Mouse (Mus musculus): ENCODE measurements around the gene Ifna6.

The Ifna6 gene

DNA sequence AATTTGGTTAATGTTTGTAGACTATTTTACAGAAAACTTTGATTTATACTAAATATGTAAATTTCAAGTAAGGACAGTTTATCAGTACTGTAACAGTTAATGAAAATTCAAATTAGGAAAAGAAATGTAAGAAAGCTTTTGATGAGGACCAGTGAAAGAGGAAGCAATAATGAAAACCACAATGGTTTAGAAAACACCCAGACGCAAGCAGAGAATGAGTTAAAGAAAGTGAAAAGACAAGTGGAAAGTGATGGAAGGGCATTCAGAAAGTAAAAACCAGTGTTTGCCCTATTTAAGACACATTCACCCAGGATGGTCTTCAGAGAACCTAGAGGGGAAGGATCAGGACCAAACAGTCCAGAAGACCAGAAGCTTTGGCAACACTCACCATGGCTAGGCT lies 22.5 kb downstream of the Ifna6 start, which contains the start of gene Ifna1:
Ifna1 (plus strand) TSS at position 390 of the 400 bp plus-strand sequence.
- no peak for DNase-seq

DNA sequence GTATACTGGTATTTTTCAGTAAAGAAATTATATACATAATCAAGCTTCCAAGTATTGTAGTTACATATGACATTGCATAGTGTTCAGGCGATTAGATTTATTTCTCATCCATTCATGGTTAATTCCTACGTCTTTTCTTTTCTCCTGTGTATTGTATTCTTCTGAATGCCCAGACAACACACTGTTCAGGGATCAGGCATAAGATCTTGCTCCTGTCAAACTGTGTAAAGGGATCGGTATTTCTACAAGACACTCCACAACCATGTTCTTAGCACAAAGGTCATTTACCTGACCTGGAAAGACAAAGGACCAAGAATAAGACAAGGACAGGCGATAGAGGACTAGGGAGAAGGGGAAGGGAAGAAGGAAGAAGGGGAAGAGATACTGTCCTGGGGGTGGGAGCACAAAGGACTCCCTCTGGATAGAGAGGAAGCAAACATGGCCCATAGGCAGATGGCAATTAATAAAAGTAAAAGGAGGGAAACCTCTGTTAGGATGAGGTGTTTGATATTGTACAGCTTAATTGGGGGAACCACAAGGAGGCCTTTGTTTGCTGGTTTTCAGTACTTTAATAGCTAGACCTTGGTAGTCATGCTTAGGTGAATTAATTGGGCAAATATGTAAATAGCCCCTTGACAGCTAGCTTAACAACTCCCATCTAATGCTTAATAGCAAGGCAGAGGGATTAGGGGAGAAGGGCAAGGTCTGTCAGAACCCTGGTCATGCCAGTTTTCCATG lies 24.0 kb downstream of the Ifna6 start:
- no peak for DNase-seq

GRCm38 (mm10) chr4:88859214-88859613 lies 32.0 kb downstream of the Ifna6 start:
- no peak for DNase-seq

GRCm38 (mm10) chr4:88863309-88863708 lies 36.1 kb downstream of the Ifna6 start:
- no peak for DNase-seq

GRCm38 (mm10) chr4:88864599-88864998 lies 37.4 kb downstream of the Ifna6 start:
- no peak for DNase-seq

GRCm38 (mm10) chr4:88865011-88865569 lies 37.9 kb downstream of the Ifna6 start:
- DNase-seq = no peak

GRCm38 (mm10) chr4:88867366-88867925 lies 40.2 kb downstream of the Ifna6 start:
- peak; percentile 85 for DNase-seq

DNA sequence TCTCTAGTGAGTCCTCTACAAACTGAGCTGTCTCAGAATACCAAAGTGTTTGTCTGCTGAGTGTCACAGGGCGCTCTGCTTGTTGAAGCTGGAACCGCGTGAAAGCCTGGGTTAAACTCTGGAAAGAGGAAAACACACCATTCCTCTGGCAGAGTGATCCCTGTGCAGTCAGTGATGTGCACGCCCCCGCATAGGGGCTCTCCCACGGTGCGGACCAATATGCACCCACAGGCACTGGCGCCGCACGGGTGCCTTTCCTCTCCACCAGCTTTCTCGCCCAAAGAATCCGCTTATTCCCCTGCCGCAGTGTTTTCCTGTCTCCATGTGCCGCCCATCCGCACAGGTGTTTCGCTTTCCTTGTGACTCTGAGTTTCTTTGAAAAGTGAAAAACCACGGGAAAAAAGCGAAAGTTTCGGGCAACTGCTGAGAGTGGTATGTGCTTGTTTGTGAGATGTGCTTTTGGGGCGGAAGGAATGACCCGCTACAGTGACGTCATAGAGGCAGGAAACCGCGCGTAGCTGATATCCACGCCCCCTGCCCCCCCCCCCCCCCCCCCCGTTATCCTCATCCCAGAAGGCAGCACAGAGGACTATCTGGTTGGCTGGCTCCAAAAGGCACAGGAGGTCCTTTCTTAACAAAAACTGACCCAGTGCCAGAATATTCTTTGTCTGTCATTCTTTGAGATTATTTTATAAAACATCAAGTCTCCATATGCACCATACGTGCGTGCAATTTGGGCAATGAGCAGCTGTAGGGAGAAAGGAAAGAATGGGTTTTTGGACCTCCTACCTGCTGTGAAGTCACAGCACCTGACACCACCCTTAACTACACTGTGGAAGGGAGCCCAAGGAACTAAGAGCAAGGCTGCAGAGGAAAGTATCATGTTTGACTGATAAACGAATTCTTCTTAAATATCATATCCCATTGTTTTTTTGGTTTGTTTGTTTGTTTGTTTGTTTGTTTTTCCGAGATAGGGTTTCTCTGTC lies 41.0 kb downstream of the Ifna6 start:
- DNase-seq = peak; percentile 45

- peak; percentile 21 for DNase-seq
Observed at GRCm38 (mm10) chr4:88872691-88873090, 45.5 kb downstream of the Ifna6 start.

DNA sequence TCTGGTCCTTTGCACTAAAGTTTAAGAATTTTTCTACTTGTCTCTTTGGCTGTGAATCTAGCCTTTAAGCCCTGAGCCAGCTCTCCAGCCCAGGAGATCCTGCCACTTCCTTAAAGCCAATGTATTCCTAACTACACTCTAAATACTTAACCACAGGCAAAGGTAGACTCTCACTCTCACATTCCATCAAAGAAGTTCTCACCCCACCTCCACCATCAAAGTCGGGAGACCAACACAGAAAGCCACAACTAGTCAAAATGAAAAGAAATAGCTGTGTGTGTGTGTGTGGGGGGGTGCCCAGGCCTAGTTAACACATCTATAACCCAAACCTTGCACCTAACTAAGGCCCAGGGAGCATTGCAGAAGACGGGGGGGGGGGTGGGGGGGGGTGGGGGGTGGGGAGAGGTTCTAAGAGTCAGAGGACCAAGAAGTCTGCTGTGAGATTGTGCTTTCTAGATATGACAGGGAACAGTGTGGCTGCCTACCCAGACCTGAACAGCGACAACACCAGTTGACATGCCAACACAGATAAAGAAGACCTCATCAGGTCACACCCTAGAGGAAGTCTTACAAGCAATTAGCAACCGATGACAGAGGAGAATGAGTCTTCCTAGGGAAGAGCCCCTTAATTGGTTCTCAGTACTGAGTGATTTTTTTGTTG lies 48.3 kb downstream of the Ifna6 start:
- no peak for DNase-seq

GRCm38 (mm10) chr4:88876520-88876919 lies 49.3 kb downstream of the Ifna6 start:
- DNase-seq = no peak
